Mouse (Mus musculus) cerebellum, adult 2 months (tissue): ENCODE results near the gene Xpr1. TPM values are rescaled to one million over a fixed set of nuclear protein-coding genes. Genes with fewer than 3 reads are reported as not detected.

Experiments
- DNase-seq, 2 experiments: peaks; one replicate each; pipeline ENCODE4 v3.0.0; 2021
- H3K27ac ChIP-seq: fragments of 200-500 bp; 2 replicates; pipeline ENCODE4 v1.5.1; 2012; ENCODE audit warnings: low read length, control low read depth, inconsistent platforms; ENCODE audit not compliant: insufficient read depth
- H3K27me3 ChIP-seq: fragments of 200-500 bp; 2 replicates; pipeline ENCODE4 v1.6.1; 2012; ENCODE audit warnings: inconsistent platforms, mild to moderate bottlenecking, low read length, moderate library complexity; ENCODE audit not compliant: control insufficient read depth, insufficient read depth
- H3K4me1 ChIP-seq: fragments of 200-500 bp; 2 replicates; pipeline ENCODE4 v1.6.1; 2011; ENCODE audit warnings: low read length; ENCODE audit not compliant: control insufficient read depth, insufficient read depth
- H3K4me3 ChIP-seq: fragments of 200-500 bp; replicated peaks from 2 replicates; pipeline ENCODE3; 2011; ENCODE audit warnings: mild to moderate bottlenecking, low read depth, low read length, control low read depth; ENCODE audit not compliant: insufficient read depth
- CTCF ChIP-seq: fragments of 200-500 bp; IDR thresholded peaks from 2 replicates; pipeline ENCODE4 v1.5.1; 2011; ENCODE audit warnings: low read depth, mild to moderate bottlenecking, control low read depth, low read length, moderate library complexity, borderline replicate concordance; ENCODE audit not compliant: insufficient read depth
- POLR2A ChIP-seq: fragments of 200-500 bp; IDR thresholded peaks from 2 replicates; pipeline ENCODE4 v1.6.1; 2011; ENCODE audit warnings: low read length, control low read depth, borderline replicate concordance; ENCODE audit not compliant: insufficient read depth
- WGBS: fragments of 180-500 bp; shearing (Covaris S2); methylation state at CpG from one replicate; pipeline ENCODE4 v1.1.7; 2018; 5-methylcytosine and 5-hydroxymethylcytosine counted together
- polyA plus RNA-seq: library from polyadenylated mRNA; depleted of rRNA; stranded (reverse); fragments of >200 nt; gene quantifications from 2 replicates; pipeline ENCODE4 v1.2.3, GENCODE M21; 2012

The Xpr1 gene
- polyA plus RNA-seq, 1 experiment, result 30.6 TPM

DNA sequence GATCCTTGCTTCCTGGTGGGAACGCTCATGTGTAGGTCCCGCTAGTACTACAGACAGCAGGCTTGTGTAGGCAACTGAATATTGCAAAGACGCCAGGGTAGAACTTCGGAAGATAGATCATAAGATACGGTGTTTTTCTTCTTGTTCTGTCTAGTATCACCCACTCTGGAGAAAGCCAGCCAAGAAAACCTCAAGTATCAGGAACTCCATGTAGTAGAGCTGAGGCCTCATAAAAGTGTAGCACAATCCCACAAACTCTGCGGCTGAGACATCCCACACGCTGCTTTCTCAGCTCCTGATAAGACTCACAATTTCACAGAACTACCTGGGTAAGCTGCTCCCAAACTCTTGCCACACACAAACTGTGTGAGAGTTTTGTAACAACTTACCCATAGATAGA is 24.4 kb downstream of the Xpr1 start:
- DNase-seq, result no peak
- 96% methylated on average over 7 of the region's 7 CpGs for WGBS
- no peak overlapping the region for H3K4me3 ChIP-seq
- TF ChIP-seq POLR2A, result no peak
- no peak overlapping the region for H3K27ac ChIP-seq
- H3K27me3 ChIP-seq, result no peaks in the 10 kb centered on the region
- H3K4me1 ChIP-seq, result no peaks in the 10 kb centered on the region

DNA sequence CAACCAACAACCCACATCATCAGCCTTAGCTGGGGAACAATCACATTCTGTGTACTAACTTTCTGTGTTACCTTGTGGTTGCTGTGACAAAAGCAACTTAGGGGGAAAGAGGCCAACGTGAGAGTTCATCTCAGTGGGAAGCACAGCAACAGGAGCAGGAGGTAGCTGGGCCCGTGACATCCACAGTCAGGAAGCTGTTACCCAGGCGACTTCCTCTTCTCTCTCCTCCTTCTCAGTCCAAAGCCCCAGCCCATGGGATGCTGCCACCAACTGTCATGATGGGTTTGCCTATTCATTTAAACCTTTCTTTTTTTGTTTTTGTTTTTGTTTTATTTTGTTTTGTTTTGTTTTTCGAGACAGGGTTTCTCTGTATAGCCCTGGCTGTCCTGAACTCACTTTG is 25.7 kb downstream of the Xpr1 start:
- no peak for TF ChIP-seq POLR2A
- no peak for TF ChIP-seq CTCF
- Histone ChIP-seq H3K27ac (no peak overlapping the region), H3K27me3 (no peaks in the 10 kb centered on the region), H3K4me1 (no peaks in the 10 kb centered on the region), H3K4me3 (no peak overlapping the region)
- 59% methylated on average over 4 of the region's 4 CpGs for WGBS
- DNase-seq, result no peak

DNA sequence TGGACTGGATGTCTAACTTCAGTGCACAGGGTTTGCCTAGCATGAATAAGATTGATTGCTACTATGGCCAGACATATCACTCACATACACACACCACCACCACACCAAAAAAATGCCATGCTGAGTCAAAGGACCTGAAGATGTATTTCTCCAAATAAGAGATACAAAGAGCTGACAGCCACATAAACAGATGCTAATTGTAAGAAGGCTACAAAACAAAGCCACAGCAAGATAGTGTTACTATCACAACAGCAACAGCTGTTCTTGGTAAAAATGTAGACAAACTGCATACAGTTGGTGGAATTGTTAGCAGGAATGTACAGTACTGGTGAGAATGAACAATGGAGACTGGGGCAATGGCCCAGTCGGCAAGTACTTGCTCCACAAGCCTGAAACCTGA is 28.8 kb downstream of the Xpr1 start:
- no peak overlapping the region for H3K27ac ChIP-seq
- TF ChIP-seq CTCF (no peak), POLR2A (no peak)
- no peaks in the 10 kb centered on the region for H3K27me3 ChIP-seq
- H3K4me1 ChIP-seq, result no peaks in the 10 kb centered on the region
- DNase-seq, result no peak
- WGBS, result 39% methylated on average over 1 of the region's 1 CpGs
- no peak overlapping the region for H3K4me3 ChIP-seq

DNA sequence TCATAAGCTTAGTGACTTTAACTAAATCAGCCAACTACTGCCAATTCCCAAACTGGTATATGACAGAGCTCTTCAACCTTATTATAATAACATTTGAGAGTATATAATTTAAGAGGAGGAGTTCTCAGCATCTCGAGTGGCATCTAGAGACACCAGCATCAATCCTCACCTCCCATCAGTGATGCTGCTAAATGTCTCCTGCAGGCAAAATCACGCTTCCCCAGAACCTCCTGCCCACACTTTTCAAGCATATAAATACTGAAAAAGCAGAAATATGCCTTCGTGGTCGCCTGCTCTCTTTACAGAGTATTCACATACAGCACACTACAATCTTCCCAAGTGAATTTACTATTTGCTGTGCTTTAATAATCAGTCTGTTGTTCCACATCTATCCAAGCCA is 30.7 kb downstream of the Xpr1 start:
- no peak overlapping the region for H3K4me3 ChIP-seq
- H3K27ac ChIP-seq, result no peak overlapping the region
- H3K4me1 ChIP-seq, result no peaks in the 10 kb centered on the region
- DNase-seq, result no peak
- TF ChIP-seq POLR2A, result no peak
- no peak for TF ChIP-seq CTCF
- no peaks in the 10 kb centered on the region for H3K27me3 ChIP-seq
- WGBS, result 90% methylated on average over 4 of the region's 4 CpGs

DNA sequence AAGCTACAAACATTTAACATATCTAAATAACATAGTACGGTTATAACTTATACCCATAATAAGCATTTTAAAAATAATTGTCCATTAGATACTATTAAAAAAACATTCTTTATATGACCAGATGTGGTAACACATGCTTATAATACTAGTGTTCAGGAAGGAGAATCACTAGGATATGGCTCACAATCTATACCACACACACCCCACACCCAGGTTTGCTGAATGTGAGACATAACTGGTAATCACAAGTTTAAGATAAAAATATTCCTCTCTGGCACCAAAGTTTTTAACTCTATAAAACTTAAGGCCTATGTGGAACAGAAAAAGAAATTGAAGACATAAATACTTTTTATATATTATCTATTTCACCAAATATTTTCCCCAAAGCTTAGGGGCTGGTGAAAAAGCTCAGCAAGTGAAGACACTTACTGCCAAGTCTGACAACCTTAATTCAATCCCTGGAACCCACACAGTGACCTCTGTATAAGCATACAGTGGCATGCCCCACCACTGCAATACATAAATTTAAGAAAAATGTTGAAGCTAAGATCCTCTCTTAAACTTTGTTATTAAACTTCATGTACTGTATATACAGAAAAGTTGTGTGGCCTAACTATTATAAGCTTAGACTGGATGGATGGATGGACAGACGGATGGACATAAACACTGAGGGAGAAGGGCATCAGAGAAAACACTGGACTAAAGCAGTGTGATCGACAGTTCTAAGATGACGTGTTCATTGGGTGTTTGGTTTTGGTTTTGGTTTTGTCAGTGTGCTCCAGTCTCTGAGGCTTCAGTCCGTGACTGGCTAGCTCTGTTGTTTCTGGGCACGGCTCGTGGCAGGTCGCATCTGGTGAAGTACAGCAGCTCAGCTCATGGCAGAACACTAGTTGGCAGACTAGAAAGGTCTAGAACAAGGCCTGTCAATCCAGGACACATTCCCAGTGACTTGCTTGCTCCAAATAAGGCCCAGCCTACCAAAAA is 33.6 kb downstream of the Xpr1 start:
- 75% methylated on average over 8 of the region's 8 CpGs for WGBS
- DNase-seq, result no peak
- H3K4me3 ChIP-seq, result no peak overlapping the region
- TF ChIP-seq CTCF, result no peak
- TF ChIP-seq POLR2A, result no peak
- no peaks in the 10 kb centered on the region for H3K4me1 ChIP-seq
- no peaks in the 10 kb centered on the region for H3K27me3 ChIP-seq
- H3K27ac ChIP-seq, result no peak overlapping the region

DNA sequence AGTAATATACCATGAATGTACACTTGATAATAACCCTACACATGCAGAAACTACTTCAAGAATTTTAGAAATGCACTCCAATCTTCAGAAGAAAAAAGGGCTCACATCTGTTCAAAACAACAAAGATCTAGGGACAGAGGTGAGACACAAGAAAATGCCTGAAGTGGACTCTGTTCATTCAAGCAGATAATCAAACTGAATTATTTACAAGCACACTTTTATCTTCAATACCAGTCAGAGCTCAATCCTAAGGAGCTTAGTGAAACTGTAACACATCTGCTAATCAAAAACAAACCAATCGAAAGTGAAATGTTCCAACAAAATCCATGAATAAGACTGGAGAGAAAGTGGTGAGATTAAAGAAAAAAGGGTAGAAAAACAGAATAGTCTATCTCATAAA is 35.3 kb downstream of the Xpr1 start:
- TF ChIP-seq CTCF, result no peak
- no peak for TF ChIP-seq POLR2A
- 83% methylated on average over 1 of the region's 1 CpGs for WGBS
- Histone ChIP-seq H3K4me3 (no peak overlapping the region), H3K4me1 (no peaks in the 10 kb centered on the region), H3K27me3 (no peaks in the 10 kb centered on the region), H3K27ac (no peak overlapping the region)
- DNase-seq, result no peak

DNA sequence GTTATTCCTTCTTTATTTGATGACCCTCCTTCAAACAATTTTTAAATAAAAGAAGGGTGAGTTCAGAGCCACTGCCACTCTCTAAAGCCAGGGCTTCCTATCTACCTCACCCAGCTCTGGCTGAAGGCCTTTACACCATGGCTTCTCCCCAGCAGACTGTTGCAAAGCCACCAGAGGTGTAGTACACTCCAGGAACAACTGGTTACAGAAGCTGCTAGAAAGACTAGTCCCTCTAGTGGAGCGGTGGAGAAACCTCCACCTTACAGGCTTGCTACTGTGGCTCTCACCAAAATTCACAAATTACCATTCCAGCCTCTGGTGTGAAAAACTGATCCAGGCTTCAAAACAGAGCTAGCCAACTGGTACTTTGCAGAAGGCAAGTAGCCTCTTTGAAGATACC is 37.9 kb downstream of the Xpr1 start:
- no peak for TF ChIP-seq CTCF
- TF ChIP-seq POLR2A, result no peak
- 100% methylated on average over 1 of the region's 1 CpGs for WGBS
- no peaks in the 10 kb centered on the region for H3K27me3 ChIP-seq
- no peak overlapping the region for H3K27ac ChIP-seq
- no peak for DNase-seq
- no peaks in the 10 kb centered on the region for H3K4me1 ChIP-seq
- no peak overlapping the region for H3K4me3 ChIP-seq

DNA sequence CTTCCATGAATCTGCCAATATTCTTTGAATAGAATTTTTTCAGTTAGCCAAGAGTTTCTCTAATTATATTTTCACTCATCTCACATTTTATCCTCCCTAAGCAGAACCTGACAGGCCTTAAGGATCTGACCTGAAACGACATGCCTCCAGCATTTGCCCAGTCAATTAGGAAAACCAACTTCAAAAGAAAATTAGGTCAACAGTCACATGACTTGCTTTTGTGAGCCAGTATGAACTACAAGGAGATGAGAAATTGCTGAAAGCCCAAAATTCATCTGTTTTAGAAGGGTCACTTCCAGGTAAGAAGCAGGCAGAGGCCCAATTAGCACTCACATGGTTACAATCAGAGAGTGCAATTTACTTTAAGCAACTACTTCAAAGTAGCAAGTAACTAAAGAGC is 44.4 kb downstream of the Xpr1 start:
- H3K27ac ChIP-seq, result no peak overlapping the region
- H3K4me1 ChIP-seq, result 0 out of 2 replicates have a peak, but pooled peaks cover 3% of the 10 kb centered on the region
- H3K4me3 ChIP-seq, result no peak overlapping the region
- no peak for TF ChIP-seq POLR2A
- no peak for TF ChIP-seq CTCF
- H3K27me3 ChIP-seq, result no peaks in the 10 kb centered on the region
- 9% methylated on average over 1 of the region's 1 CpGs for WGBS
- peak in 1 of 2 experiments; percentile 21 for DNase-seq
